Mouse (Mus musculus): Measurements from ENCODE around the gene Ndufs4. TPM values are rescaled to one million over a fixed set of nuclear protein-coding genes. Genes with fewer than 3 reads are reported as not detected.

The Ndufs4 gene
- polyA plus RNA-seq, 1 experiment from 2014 or later, result 402 TPM

DNA sequence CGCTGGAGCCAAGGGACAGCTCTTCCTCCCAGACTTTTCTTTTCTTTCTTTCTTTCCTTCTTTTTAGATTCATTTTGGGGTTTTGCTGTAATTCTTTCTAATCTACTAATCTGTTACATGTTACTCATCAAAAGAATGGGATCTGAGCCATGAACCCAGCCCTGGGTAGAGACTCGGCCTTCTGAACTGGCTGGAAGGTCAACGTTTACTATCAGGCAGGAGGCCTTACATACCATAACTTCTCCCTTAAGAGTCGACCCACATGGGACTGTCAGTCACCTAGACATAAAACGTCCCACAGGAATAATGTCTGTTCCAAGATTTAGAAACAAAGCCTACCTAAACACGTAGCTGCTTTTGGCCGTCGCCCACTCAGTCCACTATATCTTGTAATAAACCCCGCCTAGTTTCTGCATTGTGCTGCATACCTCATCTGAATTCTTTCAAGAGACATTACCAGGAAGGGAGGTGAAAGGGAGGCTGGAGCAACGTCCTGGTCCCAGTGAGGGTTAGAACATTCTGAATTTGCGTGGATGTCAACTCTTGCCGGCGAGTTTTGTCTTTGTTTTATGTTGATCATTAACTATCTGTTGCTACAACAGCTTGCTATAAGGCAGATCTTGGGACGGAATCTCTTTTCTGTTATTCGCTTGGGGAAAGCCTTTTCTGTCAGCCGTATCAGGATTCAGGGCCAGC, 116.5 kb downstream of the Ndufs4 start:
- Histone ChIP-seq H3K36me3 (no peaks in the 10 kb centered on the region), H3K4me1 (no peaks in the 10 kb centered on the region), H3K9me3 (replicated peaks) (no peaks in the 10 kb centered on the region), H3K27me3 (replicated peaks) (no peaks in the 10 kb centered on the region), H3K9ac (replicated peaks) (no peak overlapping the region), H3K27ac (replicated peaks) (no peak overlapping the region), H3K4me2 (no peak overlapping the region), H3K4me3 (replicated peaks) (no peak overlapping the region)
- ATAC-seq (ENCODE audit: low FRiP score), result no peak
- 80% methylated on average over 16 of the region's 16 CpGs for WGBS

DNA sequence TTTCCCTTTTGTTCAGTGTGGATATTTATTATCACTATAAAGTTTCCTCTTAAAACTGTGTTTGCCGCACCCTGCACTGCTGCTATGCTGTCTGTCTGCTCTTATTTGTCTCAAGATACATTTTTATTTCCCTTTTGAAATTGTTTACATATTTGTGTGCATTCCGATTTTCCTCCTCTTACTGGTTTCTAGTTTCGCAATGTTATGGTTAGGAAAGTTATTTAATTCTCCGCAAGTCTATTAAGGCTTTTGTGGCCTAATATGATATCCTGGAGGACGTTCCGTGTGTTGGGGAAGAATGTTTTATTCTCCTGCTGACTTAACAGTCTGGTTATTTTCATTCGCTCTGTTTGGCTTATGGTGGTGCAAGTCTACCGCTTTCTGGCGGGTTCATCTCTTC, 120.3 kb downstream of the Ndufs4 start:
- Histone ChIP-seq H3K27me3 (replicated peaks) (no peaks in the 10 kb centered on the region), H3K36me3 (no peaks in the 10 kb centered on the region), H3K4me2 (no peak overlapping the region), H3K9ac (replicated peaks) (no peak overlapping the region), H3K9me3 (replicated peaks) (no peaks in the 10 kb centered on the region), H3K27ac (replicated peaks) (no peak overlapping the region), H3K4me3 (replicated peaks) (no peak overlapping the region), H3K4me1 (no peaks in the 10 kb centered on the region)
- no peak for ATAC-seq (ENCODE audit: low FRiP score)
- WGBS, result 91% methylated on average over 9 of the region's 9 CpGs

DNA sequence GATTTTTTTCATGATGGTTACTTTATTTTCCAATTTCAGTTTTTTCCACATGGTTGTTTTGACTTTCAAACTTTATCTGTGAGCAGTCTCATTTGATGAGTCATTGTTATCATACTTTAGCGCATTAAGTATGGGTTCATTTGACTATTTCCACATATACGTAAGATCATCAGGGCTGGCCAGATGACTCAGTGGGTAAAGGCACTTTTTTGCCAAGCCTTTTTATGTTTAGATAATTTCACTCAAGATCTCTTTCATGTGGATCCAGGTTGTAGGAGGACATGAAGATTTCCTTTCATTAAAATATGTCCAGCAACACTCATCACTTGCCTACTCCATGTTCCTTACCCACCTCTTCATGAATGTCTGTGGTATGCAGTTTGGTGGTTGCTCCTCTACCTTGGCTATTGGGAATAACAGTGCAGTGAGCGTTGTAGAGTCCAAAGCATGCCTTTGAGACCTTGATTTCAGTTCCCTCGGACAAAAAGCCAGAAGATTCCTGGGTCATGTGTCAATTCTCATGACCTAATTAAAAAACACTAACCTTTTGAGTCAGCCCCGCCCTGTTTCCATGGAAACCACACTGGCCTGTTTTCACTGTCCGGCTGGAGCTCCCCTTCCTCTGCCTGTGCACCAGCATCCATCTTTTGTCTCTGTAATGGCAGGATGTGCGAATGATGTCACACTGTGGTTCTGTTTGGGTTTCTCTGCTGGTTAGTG, 127.4 kb downstream of the Ndufs4 start:
- no peaks in the 10 kb centered on the region for H3K36me3 ChIP-seq
- H3K4me3 ChIP-seq (replicated peaks), result no peak overlapping the region
- H3K27ac ChIP-seq (replicated peaks), result no peak overlapping the region
- no peak for ATAC-seq (ENCODE audit: low FRiP score)
- H3K4me2 ChIP-seq, result no peak overlapping the region
- H3K9me3 ChIP-seq (replicated peaks), result no peaks in the 10 kb centered on the region
- no peaks in the 10 kb centered on the region for H3K4me1 ChIP-seq
- WGBS, result 53% methylated on average over 7 of the region's 7 CpGs
- no peaks in the 10 kb centered on the region for H3K27me3 ChIP-seq (replicated peaks)
- H3K9ac ChIP-seq (replicated peaks), result no peak overlapping the region

DNA sequence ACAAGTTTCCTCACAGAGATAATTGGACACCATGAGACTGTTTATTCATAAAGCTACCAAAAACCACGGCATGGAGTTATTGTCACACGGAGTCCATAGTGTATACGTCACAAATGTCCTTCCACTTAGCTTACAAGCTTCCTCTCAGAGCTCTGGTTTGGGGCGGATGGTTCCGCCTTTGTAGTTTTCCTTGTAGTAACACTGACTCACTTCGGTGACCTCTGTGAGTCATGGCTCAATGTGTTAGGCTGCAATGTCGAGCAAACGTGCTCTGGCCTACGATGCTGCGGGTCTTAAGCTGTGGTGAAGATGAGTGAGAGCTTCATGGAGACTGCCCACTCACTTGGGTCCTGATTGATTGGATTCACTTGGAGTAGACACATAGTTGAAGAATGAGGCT, 133.4 kb downstream of the Ndufs4 start:
- no peak overlapping the region for H3K9ac ChIP-seq (replicated peaks)
- no peaks in the 10 kb centered on the region for H3K27me3 ChIP-seq (replicated peaks)
- H3K4me1 ChIP-seq, result no peaks in the 10 kb centered on the region
- no peaks in the 10 kb centered on the region for H3K9me3 ChIP-seq (replicated peaks)
- no peak overlapping the region for H3K4me3 ChIP-seq (replicated peaks)
- H3K4me2 ChIP-seq, result no peak overlapping the region
- no peak for ATAC-seq (ENCODE audit: low FRiP score)
- WGBS, result 89% methylated on average over 10 of the region's 10 CpGs
- no peaks in the 10 kb centered on the region for H3K36me3 ChIP-seq
- H3K27ac ChIP-seq (replicated peaks), result no peak overlapping the region

Other genes with a start within 250 kb of the Ndufs4 start
- gene Fst, start 70.7 kb upstream of the Ndufs4 start, polyA plus RNA-seq (2015; fragmentation: Nextera tagmentation; extraction: Ambion mirVana), result 6.4 and 20.7 TPM in 2 replicates